Comparison of ENCODE assay signal across 15 mouse cellular contexts in genomic region chr11:97394146-97394545, GRCm38 (mm10). TPM values are rescaled to one million over a fixed set of nuclear protein-coding genes. Genes with fewer than 3 reads are reported as not detected.
A peak's percentile ranks its signal among the peaks of the same experiment; 100 is the strongest.
DNase-seq lines count a peak whose midpoint lies in the region; ATAC-seq lines count a peak whose summit lies in the region.
"Had no signal": no experiment of that assay in that cellular context is flagged by ENCODE, and none has a peak within 500 bp of the region (broad histone marks: within the 10 kb centered on the region; RNA-seq: fewer than 3 reads in every experiment).

No protein-coding gene starts in this region.

- 94% methylated on average over 11 of the region's 11 CpGs for WGBS in embryonic facial prominence, embryonic 14.5 days
- 83% methylated on average over 11 of the region's 11 CpGs for WGBS in embryonic facial prominence, embryonic 10.5 days

- peaks cover 76% of the 10 kb centered on the region for H3K36me3 ChIP-seq in embryonic facial prominence, embryonic 14.5 days (ENCODE audit: control insufficient read depth, insufficient read depth, low read length)
- H3K36me3 ChIP-seq in embryonic facial prominence, embryonic 10.5 days (replicated peaks) = peaks cover 88% of the 10 kb centered on the region

- no peak overlapping the region for H3K4me3 ChIP-seq in embryonic facial prominence, embryonic 14.5 days (ENCODE audit: low read depth, low read length)
- no peak overlapping the region for H3K4me3 ChIP-seq in embryonic facial prominence, embryonic 10.5 days
- H3K4me3 ChIP-seq: hindbrain, embryonic 10.5 days; myocyte had no signal

- H3K9ac ChIP-seq in embryonic facial prominence, embryonic 14.5 days (ENCODE audit: low read depth, low read length) = no peak overlapping the region

- no peaks in the 10 kb centered on the region for H3K27me3 ChIP-seq in embryonic facial prominence, embryonic 14.5 days (replicated peaks; ENCODE audit: control insufficient read depth, insufficient read depth, low read length)
- H3K27me3 ChIP-seq in embryonic facial prominence, embryonic 10.5 days (replicated peaks; ENCODE audit: low read depth, poor library complexity, severe bottlenecking) = no peaks in the 10 kb centered on the region

- DNase-seq in embryonic facial prominence, embryonic 14.5 days (ENCODE audit: low spot score) = no peak
- DNase-seq in embryonic facial prominence, embryonic 10.5 days (ENCODE audit: low spot score) = no peak
- DNase-seq in layer of hippocampus, adult 11-12 months (ENCODE audit: low spot score) = peak; percentile 51
- no peak for DNase-seq in layer of hippocampus, postnatal 36 days
- peak; percentile 85 for DNase-seq in brain, adult 2 months (ENCODE audit: low read depth, low spot score)
- DNase-seq in thymus, postnatal 14 days = no peak
- DNase-seq in cerebellum, postnatal 10 days = no peak
- DNase-seq: cerebellum, postnatal 25 days; thymus, postnatal 36 days had no signal

- 0 out of 2 replicates have a peak, but pooled peaks have one; percentile 31 for ATAC-seq in embryonic facial prominence, embryonic 14.5 days (ENCODE audit: low read depth)
- ATAC-seq in megakaryocyte-erythroid progenitor cell, adult 5-6 weeks (replicated peaks; ENCODE audit: low FRiP score, low TSS enrichment, poor library complexity, severe bottlenecking) = 0 out of 2 replicates have a peak, but pooled peaks have one; percentile 4

- no peaks in the 10 kb centered on the region for H3K4me1 ChIP-seq in embryonic facial prominence, embryonic 14.5 days (ENCODE audit: control insufficient read depth, insufficient read depth, low read length)
- H3K4me1 ChIP-seq in embryonic facial prominence, embryonic 10.5 days = no peaks in the 10 kb centered on the region
- H3K4me1 ChIP-seq: hindbrain, embryonic 10.5 days had no signal

- no peaks in the 10 kb centered on the region for H3K9me3 ChIP-seq in embryonic facial prominence, embryonic 14.5 days (ENCODE audit: control insufficient read depth, low read length)
- no peaks in the 10 kb centered on the region for H3K9me3 ChIP-seq in embryonic facial prominence, embryonic 10.5 days
- H3K9me3 ChIP-seq: G1E; hindbrain, embryonic 10.5 days had no signal

- H3K4me2 ChIP-seq in embryonic facial prominence, embryonic 14.5 days (ENCODE audit: low read depth, low read length) = no peak overlapping the region

- H3K27ac ChIP-seq in embryonic facial prominence, embryonic 14.5 days (replicated peaks; ENCODE audit: low read depth, low read length) = no peak overlapping the region
- no peak overlapping the region for H3K27ac ChIP-seq in embryonic facial prominence, embryonic 10.5 days (replicated peaks)
- H3K27ac ChIP-seq: hindbrain, embryonic 10.5 days; macrophage had no signal

RNA-seq across cellular contexts. Expression of gene Arhgap23, which starts 21.2 kb away (rescaled TPM):
- 8.9 and 9.5 TPM in 2 replicates for polyA plus RNA-seq in embryonic facial prominence, embryonic 14.5 days (2014; fragmentation: Nextera tagmentation; extraction: Ambion mirVana)
- polyA plus RNA-seq in embryonic facial prominence, embryonic 10.5 days (2016; fragmentation: Nextera tagmentation; extraction: Ambion mirVana) = 2.4 TPM in 2 replicates
- total RNA-seq in layer of hippocampus, postnatal 36 days (2021) = 10 to 100 TPM; 73.4 to 75.4 TPM
- total RNA-seq in megakaryocyte-erythroid progenitor cell, adult 5-6 weeks (2014; fragmentation: Nextera tagmentation) = 18.4 and 22.3 TPM in 2 replicates
- total RNA-seq in megakaryocyte-erythroid progenitor cell, adult 5-6 weeks (2017) = 3.9 and 14.5 TPM in 2 replicates

RNA-seq across cellular contexts. Expression of gene Socs7, which starts 31.8 kb away (rescaled TPM):
- 3.0 and 3.1 TPM in 2 replicates for polyA plus RNA-seq in embryonic facial prominence, embryonic 14.5 days (2014; fragmentation: Nextera tagmentation; extraction: Ambion mirVana)
- polyA plus RNA-seq in embryonic facial prominence, embryonic 10.5 days (2016; fragmentation: Nextera tagmentation; extraction: Ambion mirVana) = 3.3 TPM in 2 replicates
- total RNA-seq in layer of hippocampus, postnatal 36 days (2021) = 10 to 100 TPM; 83.8 to 83.9 TPM
- total RNA-seq in megakaryocyte-erythroid progenitor cell, adult 5-6 weeks (2014; fragmentation: Nextera tagmentation) = 6.0 and 15.8 TPM in 2 replicates
- 9.0 and 11.8 TPM in 2 replicates for total RNA-seq in megakaryocyte-erythroid progenitor cell, adult 5-6 weeks (2017)

RNA-seq across cellular contexts. Expression of gene Gpr179, which starts 42.3 kb away (rescaled TPM):
- 0.08 and 0.15 TPM in 2 replicates for polyA plus RNA-seq in embryonic facial prominence, embryonic 14.5 days (2014; fragmentation: Nextera tagmentation; extraction: Ambion mirVana)
- polyA plus RNA-seq in embryonic facial prominence, embryonic 10.5 days (2016; fragmentation: Nextera tagmentation; extraction: Ambion mirVana) = 0.05 and 0.07 TPM in 2 replicates
- under 1 TPM; 0.23 to 0.30 TPM for total RNA-seq in layer of hippocampus, postnatal 36 days (2021)
- 0.05 TPM in 1 of 2 replicates, not detected in the other for total RNA-seq in megakaryocyte-erythroid progenitor cell, adult 5-6 weeks (2014; fragmentation: Nextera tagmentation)
- total RNA-seq in megakaryocyte-erythroid progenitor cell, adult 5-6 weeks (2017) = not detected in 2 replicates
- total RNA-seq: liver, adult 2 months had no signal
- polyA plus RNA-seq: liver, adult 2 months had no signal

Comparison
In these comparisons a context has a peak if more than half of its experiments do, and no peak if none do; other contexts are left out.
1. DNase-seq: peak in layer of hippocampus, adult 11-12 months (single experiment) and brain, adult 2 months (single experiment); none in embryonic facial prominence, embryonic 14.5 days (single experiment), embryonic facial prominence, embryonic 10.5 days (single experiment), layer of hippocampus, postnatal 36 days (0 of 2), thymus, postnatal 14 days (single experiment) and cerebellum, postnatal 10 days (0 of 2).
2. RNA of gene Socs7, which starts 31.8 kb away (total RNA-seq): 83.8 to 83.9 TPM in layer of hippocampus, postnatal 36 days; 6.0 to 15.8 TPM in megakaryocyte-erythroid progenitor cell, adult 5-6 weeks; every median in the first group is over 4 times any median in the second.